Mouse (Mus musculus) hindbrain, embryonic 11.5 days (tissue): ENCODE measurements around the gene Capn3. TPM values are rescaled to one million over a fixed set of nuclear protein-coding genes. Genes with fewer than 3 reads are reported as not detected.

ENCODE experiments used
- ATAC-seq: fragments of 200-750 bp; cut with Nextera tagmentation; 2 replicates; pipeline ENCODE4 v1.8.0; 2017; ENCODE audit warnings: mild to moderate bottlenecking, moderate TSS enrichment, moderate library complexity; ENCODE audit not compliant: low FRiP score
- DNase-seq: peaks from one replicate; pipeline ENCODE4 v3.0.0-alpha.2; 2015; ENCODE audit warnings: low spot score
- H3K27ac ChIP-seq: fragments of 300-500 bp; sonication (generic); 2 replicates; pipeline ENCODE4 v1.5.1; 2014; ENCODE audit warnings: mild to moderate bottlenecking, low read depth, low read length
- H3K27me3 ChIP-seq: fragments of 300-500 bp; sonication (generic); 2 replicates; pipeline ENCODE4 v1.6.1; 2014; ENCODE audit warnings: mild to moderate bottlenecking, low read length, moderate library complexity, mixed read lengths; ENCODE audit not compliant: control insufficient read depth, insufficient read depth
- H3K36me3 ChIP-seq: fragments of 300-500 bp; sonication (generic); 2 replicates; pipeline ENCODE4 v1.6.1; 2014; ENCODE audit warnings: mild to moderate bottlenecking, low read length, moderate library complexity, mixed read lengths; ENCODE audit not compliant: control insufficient read depth, insufficient read depth
- H3K4me1 ChIP-seq: fragments of 300-500 bp; sonication (generic); replicated peaks from 2 replicates; pipeline ENCODE4 v1.6.1; 2014; ENCODE audit warnings: low read length, mixed read lengths; ENCODE audit not compliant: control insufficient read depth, insufficient read depth
- H3K4me2 ChIP-seq: fragments of 300-500 bp; sonication (generic); replicated peaks from 2 replicates; pipeline ENCODE4 v1.6.1; 2014; ENCODE audit warnings: mild to moderate bottlenecking, low read depth, low read length
- H3K4me3 ChIP-seq: fragments of 300-500 bp; sonication (generic); 2 replicates; pipeline ENCODE4 v1.5.1; 2014; ENCODE audit warnings: low read depth, low read length
- H3K9ac ChIP-seq: fragments of 300-500 bp; sonication (generic); 2 replicates; pipeline ENCODE4 v1.6.1; 2014; ENCODE audit warnings: low read depth, low read length
- H3K9me3 ChIP-seq: fragments of 300-500 bp; sonication (generic); 2 replicates; pipeline ENCODE4 v1.6.1; 2016; ENCODE audit warnings: low read length; ENCODE audit not compliant: control insufficient read depth
- WGBS: fragments of 180-500 bp; shearing (Covaris S2); extraction: QIAGEN DNeasy Blood & Tissue Kit; methylation state at CpG from one replicate; pipeline ENCODE4 v1.1.7; 2014; 5-methylcytosine and 5-hydroxymethylcytosine counted together
- polyA plus RNA-seq: library from polyadenylated mRNA; unstranded; fragments of >200 nt; fragmentation: Nextera tagmentation; extraction: Ambion mirVana; gene quantifications from 2 replicates; pipeline ENCODE4 v1.2.1, GENCODE M21; 2014

Capn3 gene
- polyA plus RNA-seq, 1 experiment from 2014 or later, result 1.6 TPM

DNA sequence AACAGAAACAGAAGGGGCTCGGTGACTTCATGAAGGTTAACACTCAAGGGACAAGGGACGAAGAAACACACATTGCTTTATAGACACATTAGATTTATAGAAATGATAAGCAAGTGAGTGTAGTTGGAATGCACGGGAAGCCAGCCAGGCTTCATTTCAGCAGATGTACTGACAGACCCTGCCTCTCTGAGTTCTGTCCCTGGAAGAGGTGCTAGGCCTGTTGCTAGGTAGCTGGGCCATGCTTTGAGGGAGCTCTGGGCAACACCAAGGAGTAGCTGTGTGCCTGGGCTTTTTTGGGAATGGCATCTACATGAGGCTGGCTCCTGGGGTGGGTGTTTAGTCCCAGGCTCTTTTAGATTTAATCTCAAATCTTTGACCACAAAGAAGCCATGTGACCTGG is 40.7 kb downstream of the Capn3 start:
- no peak overlapping the region for H3K27ac ChIP-seq
- H3K36me3 ChIP-seq, result no peaks in the 10 kb centered on the region
- no peak overlapping the region for H3K9ac ChIP-seq
- no peak overlapping the region for H3K4me2 ChIP-seq
- H3K27me3 ChIP-seq, result no peaks in the 10 kb centered on the region
- no peak overlapping the region for H3K4me3 ChIP-seq
- H3K4me1 ChIP-seq, result no peaks in the 10 kb centered on the region
- WGBS, result 87% methylated on average over 3 of the region's 3 CpGs
- ATAC-seq (no peak), DNase-seq (no peak)
- no peaks in the 10 kb centered on the region for H3K9me3 ChIP-seq

DNA sequence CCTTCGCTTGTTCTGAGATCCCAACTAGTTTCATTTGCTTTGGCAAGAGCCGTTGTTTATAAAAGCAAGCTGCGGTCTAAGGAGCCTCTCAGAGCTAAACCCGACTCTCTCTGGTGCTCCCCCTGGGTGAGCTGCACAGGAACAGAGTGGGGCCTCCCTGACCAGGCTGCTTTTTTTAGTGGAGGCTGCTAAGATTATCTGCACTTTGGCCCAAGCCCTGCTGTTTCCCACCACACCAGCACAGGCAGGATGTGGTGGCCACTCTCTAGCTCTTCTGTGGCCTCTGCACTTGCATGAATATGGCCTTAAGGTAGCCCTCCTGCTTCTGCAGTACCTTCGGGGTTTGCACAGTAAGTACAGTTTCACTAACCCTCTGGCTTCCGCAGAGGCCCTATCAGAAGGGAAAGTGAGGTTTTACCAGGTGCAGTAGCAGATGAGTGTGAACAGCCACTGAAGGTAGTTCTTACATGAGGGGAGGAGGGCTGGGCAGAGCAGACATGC is 44.2 kb downstream of the Capn3 start:
- no peaks in the 10 kb centered on the region for H3K36me3 ChIP-seq
- H3K4me1 ChIP-seq, result no peaks in the 10 kb centered on the region
- H3K27ac ChIP-seq, result no peak overlapping the region
- no peaks in the 10 kb centered on the region for H3K27me3 ChIP-seq
- ATAC-seq, result no peak
- no peaks in the 10 kb centered on the region for H3K9me3 ChIP-seq
- no peak overlapping the region for H3K4me3 ChIP-seq
- WGBS, result 82% methylated on average over 6 of the region's 6 CpGs
- H3K9ac ChIP-seq, result no peak overlapping the region
- H3K4me2 ChIP-seq, result no peak overlapping the region
- no peak for DNase-seq

DNA sequence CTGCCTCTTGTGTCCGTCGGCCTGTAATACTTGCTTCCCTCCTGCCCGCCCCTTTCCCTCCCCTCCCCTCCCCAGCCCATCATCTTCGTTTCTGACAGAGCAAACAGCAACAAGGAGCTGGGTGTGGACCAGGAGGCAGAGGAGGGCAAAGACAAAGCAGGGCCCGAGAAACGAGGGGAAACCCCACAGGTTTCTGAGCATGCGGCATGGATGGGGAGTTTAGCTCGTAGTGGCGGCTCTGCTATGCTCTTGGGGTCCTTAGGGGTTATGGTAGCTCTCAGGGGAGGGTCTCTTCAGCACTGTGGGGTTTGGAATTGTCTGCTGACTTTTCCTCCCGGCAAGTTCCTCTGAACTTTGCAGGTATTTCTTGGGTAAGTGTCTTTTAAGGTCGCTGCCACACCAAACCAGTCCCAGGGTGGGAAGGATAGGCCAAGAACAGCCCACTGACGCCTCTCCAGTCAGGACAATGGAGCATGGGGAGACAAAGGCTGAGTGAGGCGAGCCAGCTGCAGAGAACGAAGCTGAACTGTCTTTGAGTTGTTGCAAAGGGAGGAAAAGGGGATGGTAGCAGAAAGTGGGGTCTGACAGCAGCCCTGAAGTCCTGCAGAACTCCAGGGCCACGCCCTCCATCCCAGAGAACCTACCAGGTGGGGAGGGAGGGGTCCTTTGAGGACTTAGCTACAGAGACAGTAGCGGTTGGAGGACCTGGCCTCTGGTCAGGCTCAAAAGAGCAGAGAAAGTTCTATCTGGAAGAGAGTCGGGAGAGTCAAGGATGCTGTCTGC is 45.5 kb downstream of the Capn3 start:
- H3K4me1 ChIP-seq, result no peaks in the 10 kb centered on the region
- H3K27ac ChIP-seq, result no peak overlapping the region

GRCm38 (mm10) chr2:120501931-120502604 is 46.2 kb downstream of the Capn3 start:
- ATAC-seq (no peak), DNase-seq (peak; percentile 4)
- H3K9ac ChIP-seq, result no peak overlapping the region
- no peaks in the 10 kb centered on the region for H3K27me3 ChIP-seq
- H3K4me1 ChIP-seq, result no peaks in the 10 kb centered on the region
- no peak overlapping the region for H3K27ac ChIP-seq
- no peak overlapping the region for H3K4me2 ChIP-seq
- no peak overlapping the region for H3K4me3 ChIP-seq
- 71% methylated on average over 13 of the region's 13 CpGs for WGBS
- H3K9me3 ChIP-seq, result no peaks in the 10 kb centered on the region
- peaks cover 4% of the 10 kb centered on the region; the same call in 1 of the 2 replicates for H3K36me3 ChIP-seq

More for the DNA sequence above, 45.5 kb downstream of the Capn3 start:
- WGBS, result 36% methylated on average over 17 of the region's 17 CpGs
- Histone ChIP-seq H3K36me3 (peaks cover 2% of the 10 kb centered on the region; the same call in 1 of the 2 replicates), H3K9me3 (no peaks in the 10 kb centered on the region), H3K4me2 (no peak overlapping the region), H3K9ac (peak overlapping the region; percentile 19; the same call in 1 of the 2 replicates), H3K4me3 (no peak overlapping the region), H3K27me3 (no peaks in the 10 kb centered on the region)
- no peak for ATAC-seq
- peak; percentile 21 for DNase-seq

- 91% methylated on average over 3 of the region's 3 CpGs for whole genome bisulfite sequencing
- Histone ChIP-seq H3K4me2 (no peak overlapping the region), H3K4me1 (no peaks in the 10 kb centered on the region), H3K27ac (no peak overlapping the region), H3K4me3 (no peak overlapping the region), H3K9ac (no peak overlapping the region), H3K27me3 (no peaks in the 10 kb centered on the region), H3K9me3 (no peaks in the 10 kb centered on the region), H3K36me3 (peaks cover 4% of the 10 kb centered on the region; the same call in 1 of the 2 replicates)
- ATAC-seq, result no peak
- DNase-seq, result no peak
These were observed 46.8 kb downstream of the Capn3 start for GRCm38 (mm10) chr2:120502605-120502990.

GRCm38 (mm10) chr2:120503094-120503493 is 47.3 kb downstream of the Capn3 start:
- no peak overlapping the region for H3K9ac ChIP-seq
- H3K4me1 ChIP-seq, result no peaks in the 10 kb centered on the region
- WGBS, result 86% methylated on average over 6 of the region's 6 CpGs
- H3K36me3 ChIP-seq, result peaks cover 4% of the 10 kb centered on the region; the same call in 1 of the 2 replicates
- H3K4me3 ChIP-seq, result no peak overlapping the region
- H3K4me2 ChIP-seq, result no peak overlapping the region
- H3K9me3 ChIP-seq, result no peaks in the 10 kb centered on the region
- no peak for ATAC-seq
- DNase-seq, result no peak
- H3K27me3 ChIP-seq, result no peaks in the 10 kb centered on the region
- H3K27ac ChIP-seq, result no peak overlapping the region

DNA sequence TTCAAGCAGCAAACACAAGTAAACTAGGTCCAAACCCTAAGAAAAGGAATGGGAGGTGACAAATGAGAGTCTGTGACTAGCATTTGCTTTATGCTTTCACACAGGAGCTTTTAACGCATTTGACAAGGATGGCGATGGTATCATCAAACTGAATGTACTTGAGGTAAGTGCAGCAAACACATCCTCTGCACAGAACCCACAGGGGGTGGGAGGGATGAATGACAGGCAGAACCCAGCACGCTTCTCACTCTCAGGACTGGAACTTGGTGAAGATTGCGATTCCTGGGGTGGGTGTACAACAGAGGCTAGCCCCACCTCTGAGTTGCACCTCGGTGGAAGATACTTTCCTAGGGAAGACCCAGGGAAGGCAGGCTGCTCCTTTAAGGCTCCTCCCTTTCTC is 48.2 kb downstream of the Capn3 start:
- H3K27me3 ChIP-seq, result no peaks in the 10 kb centered on the region
- ATAC-seq (no peak), DNase-seq (no peak)
- 87% methylated on average over 5 of the region's 5 CpGs for WGBS
- H3K27ac ChIP-seq, result no peak overlapping the region
- no peak overlapping the region for H3K9ac ChIP-seq
- H3K4me2 ChIP-seq, result no peak overlapping the region
- H3K9me3 ChIP-seq, result no peaks in the 10 kb centered on the region
- H3K4me1 ChIP-seq, result no peaks in the 10 kb centered on the region
- H3K36me3 ChIP-seq, result peaks cover 4% of the 10 kb centered on the region; the same call in 1 of the 2 replicates
- no peak overlapping the region for H3K4me3 ChIP-seq

- DNase-seq (no peak), ATAC-seq (no peak)
- Histone ChIP-seq H3K4me3 (no peak overlapping the region), H3K27me3 (no peaks in the 10 kb centered on the region), H3K27ac (no peak overlapping the region), H3K4me2 (no peak overlapping the region), H3K9me3 (no peaks in the 10 kb centered on the region), H3K36me3 (peaks cover 11% of the 10 kb centered on the region), H3K4me1 (no peaks in the 10 kb centered on the region), H3K9ac (no peak overlapping the region)
- WGBS, result 99% methylated on average over 4 of the region's 4 CpGs
These were observed 58.4 kb downstream of the Capn3 start for GRCm38 (mm10) chr2:120514181-120514580.
